Mouse (Mus musculus) ES-Bruce4 (cell line): ENCODE data around the gene Supt20.

Experiments used
- CTCF ChIP-seq: IDR thresholded peaks from one replicate; pipeline ENCODE4 v1.8.1; 2011; ENCODE audit warnings: low read depth, low read length
- POLR2A ChIP-seq: IDR thresholded peaks from one replicate; pipeline ENCODE4 v1.8.1; 2011; ENCODE audit warnings: low read length; ENCODE audit not compliant: insufficient read depth

- TF ChIP-seq CTCF: no peak
- TF ChIP-seq POLR2A: no peak
These were observed 67.9 kb downstream of the Supt20 start for GRCm38 (mm10) chr3:54760321-54761115.
